13 mouse cellular contexts compared by ENCODE assay signal in the genomic region with DNA sequence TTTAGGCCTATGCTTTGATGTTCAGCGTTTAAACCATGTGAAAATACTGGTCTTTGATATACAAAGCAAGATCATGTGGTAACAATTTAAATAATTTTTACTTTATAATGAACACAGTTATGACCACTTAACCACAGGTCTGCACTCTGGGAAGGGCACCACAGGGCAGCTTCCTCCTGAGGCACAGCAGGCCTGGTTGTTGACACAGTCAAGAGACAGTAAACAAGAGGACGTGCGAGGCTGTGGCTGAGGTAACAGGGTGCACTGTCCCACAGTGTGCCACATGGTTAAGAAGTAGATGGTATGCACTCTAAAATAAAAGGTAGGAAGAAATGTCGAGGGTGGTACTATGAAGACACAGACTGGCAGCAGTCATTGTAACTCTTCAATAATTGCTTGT.
"Had no signal": no experiment of that assay in that cellular context is flagged by ENCODE, and none has a peak within 500 bp of the region (broad histone marks: within the 10 kb centered on the region; RNA-seq: fewer than 3 reads in every experiment).

No protein-coding gene starts in this region.

- H3K9me3 ChIP-seq: lung, embryonic 15.5 days; midbrain, embryonic 10.5 days; neural tube, embryonic 15.5 days had no signal

- H3K36me3 ChIP-seq: lung, embryonic 15.5 days; neural tube, embryonic 15.5 days had no signal

- H3K9ac ChIP-seq: liver, embryonic 14.5 days; lung, embryonic 15.5 days; neural tube, embryonic 15.5 days had no signal

- DNase-seq: kidney, adult 11 months; kidney, adult 9 months; kidney, postnatal 36 days; lung, postnatal 14 days; midbrain, embryonic 14.5 days; right cerebral cortex, adult 18-20 months; right cerebral cortex, postnatal 25 days; thymus, postnatal 36 days had no signal

- H3K4me3 ChIP-seq: lung, embryonic 15.5 days; midbrain, embryonic 10.5 days; myocyte; neural tube, embryonic 15.5 days had no signal

- H3K27ac ChIP-seq: liver, embryonic 14.5 days; lung, embryonic 15.5 days had no signal

- H3K4me2 ChIP-seq: lung, embryonic 15.5 days; neural tube, embryonic 15.5 days had no signal

- H3K27me3 ChIP-seq: lung, embryonic 15.5 days; neural tube, embryonic 15.5 days had no signal
